Mouse (Mus musculus): ENCODE results near the gene Nr5a2. TPM values are rescaled to one million over a fixed set of nuclear protein-coding genes. Genes with fewer than 3 reads are reported as not detected.
A peak's percentile ranks its signal among the peaks of the same experiment; 100 is the strongest.
"Not testable (repeated sequence)": the region's sequence is repeated elsewhere in the genome, so short reads cannot be mapped to it uniquely, and the experiment has no call there.

The Nr5a2 gene
- total RNA-seq, 1 experiment from 2014 or later: 2.7 TPM

GRCm38 (mm10) chr1:136839202-136839601 lies 121.0 kb downstream of the Nr5a2 start:
- peak; percentile 61 for DNase-seq

GRCm38 (mm10) chr1:136832305-136833152 lies 127.7 kb downstream of the Nr5a2 start:
- peak; percentile 19 for DNase-seq

DNA sequence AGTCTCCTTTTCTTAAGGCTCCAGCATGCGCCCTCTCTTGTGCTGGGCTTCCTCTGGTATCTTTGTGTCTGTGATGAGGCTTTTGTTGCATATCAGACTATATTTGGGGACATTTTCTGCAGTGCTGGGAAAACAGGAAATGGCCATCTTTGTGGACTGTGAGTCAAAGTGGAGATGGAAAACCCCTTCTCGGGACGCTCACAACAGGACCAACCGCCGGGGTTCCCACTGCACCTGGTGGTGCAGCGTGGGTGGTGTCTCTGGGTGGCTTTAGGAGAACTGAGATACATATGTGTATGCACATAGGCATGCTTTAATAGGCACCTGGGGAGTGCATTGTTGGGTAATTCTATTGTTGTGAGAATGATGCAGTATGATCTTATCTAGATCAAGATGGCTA lies 129.3 kb downstream of the Nr5a2 start:
- DNase-seq: no peak

DNA sequence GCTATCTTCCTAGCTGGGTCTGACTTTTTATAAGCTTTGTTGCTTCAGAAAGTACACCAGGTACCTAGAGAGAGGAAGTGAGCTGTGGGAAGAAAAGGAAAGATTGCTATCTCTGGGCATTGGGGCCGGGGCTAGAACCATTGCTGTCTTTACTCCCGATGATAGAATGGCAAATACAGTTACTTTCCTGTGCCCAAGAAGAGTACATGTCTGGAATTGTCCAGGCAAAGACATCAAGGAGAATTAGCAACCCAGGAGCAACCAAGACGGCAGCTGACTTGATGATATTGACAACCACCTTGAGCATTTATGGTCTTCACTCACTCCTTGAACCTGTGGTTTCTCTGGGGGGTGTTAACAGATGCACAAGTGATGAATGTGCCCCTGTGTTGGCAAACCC lies 130.3 kb downstream of the Nr5a2 start:
- DNase-seq: no peak

DNA sequence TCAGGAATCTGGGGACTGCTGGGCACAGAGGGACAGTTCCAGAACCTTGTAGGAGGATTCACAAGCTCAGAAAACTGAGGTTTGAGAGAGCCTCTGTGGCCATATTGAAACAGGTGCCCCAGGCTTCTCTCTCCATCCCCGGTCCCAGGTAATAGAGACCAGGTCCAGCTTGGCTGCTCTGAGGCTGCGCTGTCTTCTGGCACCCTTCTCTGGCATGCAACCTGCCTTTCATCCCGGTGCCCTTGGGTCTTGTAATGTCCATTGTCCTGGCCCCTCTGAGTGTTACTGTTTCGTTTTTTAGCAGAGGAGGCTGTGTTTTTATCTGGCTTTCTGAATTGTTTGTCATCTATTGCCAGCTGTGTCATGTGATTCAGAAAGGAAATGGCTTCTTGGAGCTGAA lies 136.4 kb downstream of the Nr5a2 start:
- DNase-seq: no peak

GRCm38 (mm10) chr1:136800625-136801024 lies 159.6 kb downstream of the Nr5a2 start:
- no peak for DNase-seq

- no peak for DNase-seq
Measured at GRCm38 (mm10) chr1:136796361-136797090, 163.7 kb downstream of the Nr5a2 start.

DNA sequence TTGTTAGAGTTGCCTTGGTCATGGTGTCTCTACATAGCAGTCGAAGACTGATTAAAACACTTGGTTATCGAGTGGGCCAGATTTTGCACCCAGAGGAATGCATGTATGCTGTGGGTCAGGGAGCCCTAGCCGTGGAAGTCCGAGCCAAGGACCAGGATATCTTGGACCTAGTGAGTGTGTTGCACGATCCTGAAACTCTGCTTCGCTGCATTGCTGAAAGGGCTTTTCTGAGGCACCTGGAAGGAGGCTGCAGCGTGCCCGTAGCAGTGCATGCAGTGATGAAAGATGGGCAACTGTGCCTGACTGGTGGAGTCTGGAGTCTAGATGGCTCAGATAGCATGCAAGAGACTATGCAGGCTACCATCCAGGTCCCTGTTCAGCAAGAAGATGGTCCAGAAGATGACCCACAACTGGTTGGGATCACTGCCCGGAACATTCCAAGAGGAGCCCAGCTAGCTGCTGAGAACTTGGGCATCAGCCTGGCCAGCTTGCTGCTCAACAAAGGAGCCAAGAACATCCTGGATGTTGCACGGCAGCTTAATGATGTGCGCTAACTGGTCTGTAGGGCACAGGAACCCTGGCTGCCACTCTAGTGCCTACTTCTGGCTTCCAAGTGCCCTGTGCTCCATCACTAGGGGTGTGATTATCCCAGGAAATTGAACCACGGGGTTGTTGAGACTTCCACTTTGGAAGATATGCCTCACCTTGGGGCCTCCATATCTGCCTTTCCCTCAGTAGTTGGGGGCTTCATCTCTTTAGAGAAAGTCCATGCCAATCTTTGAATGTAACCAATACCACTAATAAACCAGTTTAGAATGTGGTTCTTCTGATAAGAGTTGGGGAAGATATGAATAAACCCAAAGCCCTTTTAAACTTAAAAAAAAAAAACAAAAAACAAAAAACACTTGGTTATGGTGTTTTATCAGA lies 167.0 kb downstream of the Nr5a2 start:
- not testable (repeated sequence) for DNase-seq

All from adrenal gland, postnatal 25 days (tissue).